In genomic region chr15:3171774-3172173, GRCm38 (mm10) we compare ENCODE assay signal across 34 mouse cellular contexts.
DNase-seq lines count a peak whose midpoint lies in the region; ATAC-seq and TF ChIP-seq lines count a peak whose summit lies in the region.
"Had no signal": no experiment of that assay in that cellular context is flagged by ENCODE, and none has a peak within 500 bp of the region (broad histone marks: within the 10 kb centered on the region; RNA-seq: fewer than 3 reads in every experiment).

No protein-coding gene starts in this region.

- H3K9me3 ChIP-seq in MEL (replicated peaks; ENCODE audit: insufficient read depth, low read length): no peaks in the 10 kb centered on the region
- peaks cover 5% of the 10 kb centered on the region; the same call in 1 of the 2 replicates for H3K9me3 ChIP-seq in hindbrain, embryonic 12.5 days (replicated peaks)
- peaks cover 5% of the 10 kb centered on the region; the same call in 1 of the 2 replicates for H3K9me3 ChIP-seq in heart, embryonic 12.5 days (replicated peaks)
- H3K9me3 ChIP-seq: embryonic facial prominence, embryonic 12.5 days; heart, embryonic 15.5 days; intestine, embryonic 15.5 days; limb, embryonic 12.5 days; liver, embryonic 15.5 days; neural tube, embryonic 15.5 days had no signal

- TF ChIP-seq CTCF in spleen, adult 2 months (IDR thresholded peaks at IDR 0.05; ENCODE audit: extremely low read depth, insufficient read depth, insufficient read length, insufficient replicate concordance): no peak
- no peak for TF ChIP-seq CTCF in MEL (IDR thresholded peaks at IDR 0.05 in 2 of 3, conservative IDR thresholded peaks at IDR 0.05 in 1 of 3; ENCODE audit: control insufficient read depth in 1 of 3, insufficient read depth in 1 of 3, low read depth in 2 of 3, low read length in 3 of 3, poor library complexity in 1 of 3, severe bottlenecking in 1 of 3)

- TF ChIP-seq RAD21 in MEL (IDR thresholded peaks at IDR 0.05; ENCODE audit: low read depth, low read length): no peak

- no peaks in the 10 kb centered on the region for H3K27me3 ChIP-seq in spleen, adult 2 months (ENCODE audit: control insufficient read depth, insufficient read depth, low read length)
- H3K27me3 ChIP-seq in MEL (ENCODE audit: control insufficient read depth in 1 of 2, insufficient read depth in 2 of 2, low read length in 2 of 2): no peaks in the 10 kb centered on the region
- no peaks in the 10 kb centered on the region for H3K27me3 ChIP-seq in hindbrain, embryonic 12.5 days
- H3K27me3 ChIP-seq in heart, embryonic 12.5 days (replicated peaks): no peaks in the 10 kb centered on the region
- H3K27me3 ChIP-seq: CH12.LX; embryonic facial prominence, embryonic 12.5 days; heart, embryonic 15.5 days; intestine, embryonic 15.5 days; limb, embryonic 12.5 days; liver, embryonic 15.5 days; neural tube, embryonic 15.5 days; Patski had no signal

- no peak overlapping the region for H3K4me2 ChIP-seq in hindbrain, embryonic 12.5 days (replicated peaks)
- H3K4me2 ChIP-seq in heart, embryonic 12.5 days: no peak overlapping the region
- H3K4me2 ChIP-seq: embryonic facial prominence, embryonic 12.5 days; heart, embryonic 15.5 days; hindbrain, embryonic 14.5 days; intestine, embryonic 15.5 days; limb, embryonic 12.5 days; liver, embryonic 15.5 days; lung, embryonic 14.5 days; neural tube, embryonic 15.5 days had no signal

- ATAC-seq in megakaryocyte-erythroid progenitor cell, adult 5-6 weeks (replicated peaks; ENCODE audit: low FRiP score, low TSS enrichment, poor library complexity, severe bottlenecking): peak; percentile 41; the same call in 1 of the 2 replicates
- no peak for ATAC-seq in hindbrain, embryonic 12.5 days (ENCODE audit: low FRiP score)
- ATAC-seq in heart, embryonic 12.5 days (ENCODE audit: insufficient number of reproducible peaks, low FRiP score): no peak
- ATAC-seq: forebrain, embryonic 14.5 days; intestine, embryonic 15.5 days; Patski had no signal

- DNase-seq in spleen, adult 2 months (ENCODE audit: low read depth in 1 of 2, low spot score in 2 of 2): no peak
- DNase-seq in spleen, postnatal 10 days (ENCODE audit: low spot score in 2 of 2): no peak
- peak; percentile 62 for DNase-seq in MEL (ENCODE audit: low read depth, low spot score)
- DNase-seq in induced T-regulatory cell, adult 2 months (ENCODE audit: low read depth): peak; percentile 68
- no peak for DNase-seq in heart, postnatal 10 days
- DNase-seq: adrenal gland, adult 2 months; cerebellum, adult 8-10 months; cerebellum, postnatal 36 days; embryo, embryonic 11 days; gastrocnemius, postnatal 14 days; heart, postnatal 36 days; kidney, adult 2 months; layer of hippocampus, adult 9-11 months; lung, embryonic 14.5 days; lung, postnatal 14 days; midbrain, embryonic 14.5 days; retina, postnatal 1 day; right cerebral cortex, postnatal 14 days; spleen, adult 18-20 months; thymus, postnatal 14 days had no signal

- intact Hi-C loops in heart, postnatal 10 days (cut with DNase I): no loop called here

- no peaks in the 10 kb centered on the region for H3K79me2 ChIP-seq in MEL (ENCODE audit: control insufficient read depth, insufficient read depth, low read length, poor library complexity)

- no peak overlapping the region; the same call in 1 of the 2 replicates for H3K9ac ChIP-seq in MEL (ENCODE audit: control insufficient read depth, low read depth, low read length, poor library complexity, severe bottlenecking)
- no peak overlapping the region for H3K9ac ChIP-seq in hindbrain, embryonic 12.5 days
- H3K9ac ChIP-seq in heart, embryonic 12.5 days: no peak overlapping the region
- H3K9ac ChIP-seq: embryonic facial prominence, embryonic 12.5 days; heart, embryonic 15.5 days; hindbrain, embryonic 14.5 days; intestine, embryonic 15.5 days; limb, embryonic 12.5 days; liver, embryonic 15.5 days; lung, embryonic 14.5 days; neural tube, embryonic 15.5 days had no signal

- no peak overlapping the region for H3K4me3 ChIP-seq in spleen, adult 2 months (ENCODE audit: extremely low read depth, insufficient read depth, insufficient read length)
- no peak overlapping the region for H3K4me3 ChIP-seq in MEL (ENCODE audit: control insufficient read depth in 1 of 2, insufficient read depth in 1 of 2, low read depth in 2 of 2, low read length in 2 of 2)
- no peak overlapping the region for H3K4me3 ChIP-seq in hindbrain, embryonic 12.5 days
- no peak overlapping the region for H3K4me3 ChIP-seq in heart, embryonic 12.5 days
- H3K4me3 ChIP-seq: embryonic facial prominence, embryonic 12.5 days; heart, embryonic 15.5 days; intestine, embryonic 15.5 days; limb, embryonic 12.5 days; liver, embryonic 15.5 days; neural tube, embryonic 15.5 days had no signal

- no peak for TF ChIP-seq POLR2A in spleen, adult 2 months (IDR thresholded peaks at IDR 0.05; ENCODE audit: low read depth, low read length)
- no peak for TF ChIP-seq POLR2A in MEL (IDR thresholded peaks at IDR 0.05; ENCODE audit: control insufficient read depth in 1 of 2, insufficient read depth in 1 of 2, low read depth in 1 of 2, low read length in 2 of 2, poor library complexity in 1 of 2)

- no peaks in the 10 kb centered on the region for H3K36me3 ChIP-seq in spleen, adult 2 months (ENCODE audit: control insufficient read depth, insufficient read depth, low read length)
- H3K36me3 ChIP-seq in MEL (ENCODE audit: control insufficient read depth in 1 of 2, insufficient read depth in 2 of 2, low read length in 2 of 2): peaks cover 0 to 5% of the 10 kb centered on the region in 2 experiments; a peak in 2 of 4 replicates
- H3K36me3 ChIP-seq in hindbrain, embryonic 12.5 days: no peaks in the 10 kb centered on the region
- H3K36me3 ChIP-seq in heart, embryonic 12.5 days: no peaks in the 10 kb centered on the region
- H3K36me3 ChIP-seq: embryonic facial prominence, embryonic 12.5 days; heart, embryonic 15.5 days; intestine, embryonic 15.5 days; limb, embryonic 12.5 days; liver, embryonic 15.5 days; neural tube, embryonic 15.5 days had no signal

- peak overlapping the region; percentile 78 for H3K27ac ChIP-seq in spleen, adult 2 months (ENCODE audit: insufficient read depth, low read length)
- H3K27ac ChIP-seq in MEL (ENCODE audit: control insufficient read depth, low read depth, low read length): peak overlapping the region; percentile 50
- H3K27ac ChIP-seq in hindbrain, embryonic 12.5 days: no peak overlapping the region
- H3K27ac ChIP-seq in heart, embryonic 12.5 days (ENCODE audit: poor library complexity, severe bottlenecking): no peak overlapping the region
- H3K27ac ChIP-seq: embryonic facial prominence, embryonic 12.5 days; heart, embryonic 15.5 days; hindbrain, embryonic 14.5 days; intestine, embryonic 15.5 days; kidney, postnatal 0 days; limb, embryonic 12.5 days; liver, embryonic 15.5 days; neural tube, embryonic 15.5 days had no signal

- peak; percentile 41 to 85 for TF ChIP-seq EP300 in MEL (IDR thresholded peaks at IDR 0.05; ENCODE audit: low read depth in 1 of 2, low read length in 2 of 2)

- H3K4me1 ChIP-seq in spleen, adult 2 months (ENCODE audit: control insufficient read depth, insufficient read depth, insufficient read length): peaks cover 13% of the 10 kb centered on the region; the same call in 1 of the 2 replicates
- H3K4me1 ChIP-seq in MEL (ENCODE audit: control insufficient read depth in 1 of 2, insufficient read depth in 2 of 2, low read length in 2 of 2): peaks cover 0 to 14% of the 10 kb centered on the region in 2 experiments; a peak in 3 of 4 replicates
- no peaks in the 10 kb centered on the region for H3K4me1 ChIP-seq in hindbrain, embryonic 12.5 days
- H3K4me1 ChIP-seq in heart, embryonic 12.5 days (replicated peaks): 0 out of 2 replicates have a peak, but pooled peaks cover 3% of the 10 kb centered on the region
- H3K4me1 ChIP-seq: embryonic facial prominence, embryonic 12.5 days; heart, embryonic 15.5 days; intestine, embryonic 15.5 days; limb, embryonic 12.5 days; liver, embryonic 15.5 days; neural tube, embryonic 15.5 days had no signal

TF ChIP-seq in MEL, 35 proteins besides CTCF, POLR2A, EP300 and RAD21:
- no peak for TF ChIP-seq ZC3H11A (IDR thresholded peaks at IDR 0.05; ENCODE audit: low read depth, low read length)
- peak; percentile 45; the same call in 1 of the 2 replicates for TF ChIP-seq GATA1 (IDR thresholded peaks at IDR 0.05; ENCODE audit: low read depth, low read length)
- TF ChIP-seq ETS1 (IDR thresholded peaks at IDR 0.05; ENCODE audit: low read depth, low read length): 0 out of 2 replicates have a peak, but pooled peaks have one; percentile 23
- TF ChIP-seq MYB (IDR thresholded peaks at IDR 0.05; ENCODE audit: low read depth, low read length): peak; percentile 78; the same call in 1 of the 2 replicates
- TF ChIP-seq GABPA (IDR thresholded peaks at IDR 0.05; ENCODE audit: low read depth, low read length): no peak
- TF ChIP-seq SIN3A (IDR thresholded peaks at IDR 0.05; ENCODE audit: low read length): peak; percentile 17; the same call in 1 of the 2 replicates
- no peak for TF ChIP-seq SMC3 (IDR thresholded peaks at IDR 0.05; ENCODE audit: low read depth, low read length)
- TF ChIP-seq KAT2A (conservative IDR thresholded peaks at IDR 0.05; ENCODE audit: low read depth, low read length): no peak

Comparison
In these comparisons a context has a peak if more than half of its experiments do, and no peak if none do; other contexts are left out.
1. DNase-seq: peak in MEL (single experiment) and induced T-regulatory cell, adult 2 months (single experiment); none in spleen, adult 2 months (0 of 2), spleen, postnatal 10 days (0 of 2) and heart, postnatal 10 days (0 of 2).
2. H3K27ac ChIP-seq: peak in spleen, adult 2 months (single experiment) and MEL (single experiment); none in hindbrain, embryonic 12.5 days (single experiment) and heart, embryonic 12.5 days (single experiment).